Mouse (Mus musculus): Measurements from ENCODE around the gene Fibcd1. TPM values are rescaled to one million over a fixed set of nuclear protein-coding genes. Genes with fewer than 3 reads are reported as not detected.

Gene Fibcd1
- polyA plus RNA-seq, 1 experiment = not detected

- 74% methylated on average over 4 of the region's 4 CpGs for WGBS
- H3K4me1 ChIP-seq (ENCODE audit: control insufficient read depth, insufficient read depth, low read length) = no peaks in the 10 kb centered on the region; the same call in none of the 2 replicates
- H3K27ac ChIP-seq (ENCODE audit: control insufficient read depth, insufficient read depth, low read depth, low read length, poor library complexity) = no peak overlapping the region
- TF ChIP-seq POLR2A (IDR thresholded peaks at IDR 0.05; ENCODE audit: borderline replicate concordance, control insufficient read depth, low read depth, low read length) (no peak), CTCF (IDR thresholded peaks at IDR 0.05; ENCODE audit: control insufficient read depth, insufficient read depth, low read length) (no peak)
- H3K4me3 ChIP-seq (replicated peaks; ENCODE audit: control insufficient read depth, low read depth, low read length) = no peak overlapping the region
These were observed 32.2 kb downstream of the Fibcd1 start for GRCm38 (mm10) chr2:31813641-31814040.

DNA sequence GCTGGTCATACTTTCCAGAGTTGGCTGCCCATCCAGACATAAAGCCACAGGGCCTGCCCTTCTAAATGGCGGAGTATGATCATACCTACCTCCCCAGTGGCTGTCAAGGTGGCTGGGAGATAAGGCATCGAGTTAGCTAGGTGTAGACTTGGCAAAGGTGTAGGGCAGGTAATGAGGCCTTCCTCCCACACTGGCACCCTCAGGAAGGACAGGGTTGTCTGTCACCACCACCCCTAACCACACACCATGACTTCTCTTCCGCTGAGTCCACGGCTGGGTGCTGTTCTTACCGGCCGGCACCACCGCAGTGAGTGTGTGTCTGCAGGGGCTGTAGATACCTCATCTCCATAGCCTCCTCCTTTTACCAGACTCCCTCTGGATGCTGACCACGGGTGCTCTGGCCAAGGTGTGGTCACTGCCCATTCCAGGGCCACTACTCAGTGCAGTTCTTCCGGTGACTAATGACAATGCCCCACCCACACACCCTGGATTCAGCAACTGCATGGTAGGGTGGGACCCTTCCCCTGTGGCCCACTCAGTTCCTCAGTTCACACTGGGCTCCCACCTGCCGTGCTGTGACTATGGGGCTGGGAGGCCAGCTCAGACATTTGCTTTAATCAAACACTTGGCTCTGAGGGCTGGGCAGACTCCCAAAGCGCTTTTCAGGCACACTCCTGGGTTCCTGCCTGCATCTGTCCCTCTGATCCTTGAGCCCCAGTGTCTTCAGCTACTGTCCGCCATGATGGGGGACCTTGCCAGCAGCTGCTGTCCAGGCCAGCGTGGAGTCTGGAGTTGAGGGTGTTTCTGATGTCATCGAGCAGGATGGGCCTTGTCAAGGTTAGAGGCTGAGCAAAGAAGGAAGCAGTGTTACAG is 34.5 kb downstream of the Fibcd1 start:
- H3K27ac ChIP-seq (ENCODE audit: control insufficient read depth, insufficient read depth, low read depth, low read length, poor library complexity) = peak overlapping the region; percentile 8
- TF ChIP-seq POLR2A (IDR thresholded peaks at IDR 0.05; ENCODE audit: borderline replicate concordance, control insufficient read depth, low read depth, low read length) (no peak), CTCF (IDR thresholded peaks at IDR 0.05; ENCODE audit: control insufficient read depth, insufficient read depth, low read length) (no peak)
- no peaks in the 10 kb centered on the region; the same call in none of the 2 replicates for H3K4me1 ChIP-seq (ENCODE audit: control insufficient read depth, insufficient read depth, low read length)
- WGBS = 65% methylated on average over 14 of the region's 14 CpGs
- no peak overlapping the region for H3K4me3 ChIP-seq (replicated peaks; ENCODE audit: control insufficient read depth, low read depth, low read length)

DNA sequence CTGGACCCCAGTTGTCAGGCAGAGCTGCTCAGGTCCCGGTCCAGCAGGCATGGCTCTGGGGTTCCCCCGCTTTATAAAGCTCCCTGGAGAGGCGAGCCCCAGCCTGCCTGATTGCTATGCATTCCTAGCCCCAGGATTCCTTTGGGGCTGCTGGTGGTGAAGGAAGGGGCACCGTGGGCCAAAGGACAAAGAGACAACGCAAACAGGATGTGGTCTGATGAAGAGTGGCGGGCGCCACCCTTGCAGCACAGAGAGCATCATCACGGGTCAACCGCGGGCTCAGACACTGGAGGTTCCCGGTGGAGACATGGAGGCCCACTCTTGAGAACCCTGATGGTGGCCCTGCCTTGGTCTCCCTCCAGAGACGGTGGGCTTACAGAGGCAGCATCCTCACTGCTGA is 35.4 kb downstream of the Fibcd1 start, which contains the start of gene Qrfp:
Gene Qrfp, minus strand, starts transcription at position 137 of the 400 bp plus-strand sequence.
- WGBS = 22% methylated on average over 12 of the region's 12 CpGs
- Histone ChIP-seq H3K4me1 (ENCODE audit: control insufficient read depth, insufficient read depth, low read length) (no peaks in the 10 kb centered on the region; the same call in none of the 2 replicates), H3K27ac (ENCODE audit: control insufficient read depth, insufficient read depth, low read depth, low read length, poor library complexity) (peak within 1 kb of the TSS; percentile 43), H3K4me3 (replicated peaks; ENCODE audit: control insufficient read depth, low read depth, low read length) (peak within 1 kb of the TSS; percentile 34)
- no peak for TF ChIP-seq POLR2A (IDR thresholded peaks at IDR 0.05; ENCODE audit: borderline replicate concordance, control insufficient read depth, low read depth, low read length)

GRCm38 (mm10) chr2:31809358-31809740 is 36.5 kb downstream of the Fibcd1 start:
- H3K27ac ChIP-seq (ENCODE audit: control insufficient read depth, insufficient read depth, low read depth, low read length, poor library complexity) = no peak overlapping the region
- 4% methylated on average over 2 of the region's 2 CpGs for WGBS
- TF ChIP-seq CTCF (IDR thresholded peaks at IDR 0.05; ENCODE audit: control insufficient read depth, insufficient read depth, low read length) (no peak), POLR2A (IDR thresholded peaks at IDR 0.05; ENCODE audit: borderline replicate concordance, control insufficient read depth, low read depth, low read length) (no peak)
- no peaks in the 10 kb centered on the region; the same call in none of the 2 replicates for H3K4me1 ChIP-seq (ENCODE audit: control insufficient read depth, insufficient read depth, low read length)
- no peak overlapping the region for H3K4me3 ChIP-seq (replicated peaks; ENCODE audit: control insufficient read depth, low read depth, low read length)

DNA sequence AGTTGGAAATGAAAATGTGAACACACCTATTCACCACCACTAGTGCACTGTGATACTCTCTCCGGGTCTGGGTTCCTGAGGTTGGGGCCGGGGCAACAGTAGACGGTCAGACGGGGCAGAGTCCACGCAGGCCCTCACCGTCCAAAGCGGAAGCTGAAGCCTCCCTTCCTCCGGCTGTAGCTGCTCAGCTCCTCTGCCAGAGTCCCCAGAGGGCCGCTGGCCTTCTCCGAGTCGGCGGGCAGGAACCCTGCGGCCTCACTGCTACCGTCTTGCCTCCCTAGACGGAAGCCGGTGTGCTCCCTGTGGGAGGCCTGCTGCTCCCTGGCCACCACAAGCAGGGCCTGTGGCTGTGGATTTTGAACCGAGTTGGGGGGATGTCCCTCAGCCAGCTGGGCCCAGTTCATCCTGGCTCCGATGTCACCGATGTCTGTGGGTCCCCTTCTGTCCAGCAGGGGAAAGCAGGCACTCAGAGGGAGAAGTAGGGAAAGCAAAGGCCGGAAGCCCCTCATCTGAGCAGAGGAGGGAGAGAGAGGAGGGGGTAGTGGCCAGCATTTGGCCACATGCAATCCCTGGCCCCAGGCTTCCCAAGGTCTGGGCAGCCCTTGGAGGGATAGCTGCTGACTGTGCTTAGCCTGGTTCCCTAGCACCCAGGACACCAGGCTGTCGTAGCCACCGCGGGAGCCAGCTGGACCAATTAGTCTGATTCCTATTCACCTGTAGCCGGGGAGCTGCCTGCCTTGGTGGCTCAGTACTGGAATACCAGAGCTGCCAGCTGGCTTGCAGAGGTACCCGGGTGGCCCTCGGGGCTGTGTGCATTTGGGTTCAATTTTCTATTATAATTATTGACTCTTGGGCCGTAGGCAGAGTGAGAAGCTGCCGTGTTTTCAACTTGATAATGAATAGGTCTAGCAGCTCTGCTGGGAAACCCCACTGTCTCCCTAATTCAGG is 37.1 kb downstream of the Fibcd1 start:
- WGBS = 77% methylated on average over 28 of the region's 28 CpGs
- TF ChIP-seq POLR2A (IDR thresholded peaks at IDR 0.05; ENCODE audit: borderline replicate concordance, control insufficient read depth, low read depth, low read length) = no peak
- no peak for TF ChIP-seq CTCF (IDR thresholded peaks at IDR 0.05; ENCODE audit: control insufficient read depth, insufficient read depth, low read length)

DNA sequence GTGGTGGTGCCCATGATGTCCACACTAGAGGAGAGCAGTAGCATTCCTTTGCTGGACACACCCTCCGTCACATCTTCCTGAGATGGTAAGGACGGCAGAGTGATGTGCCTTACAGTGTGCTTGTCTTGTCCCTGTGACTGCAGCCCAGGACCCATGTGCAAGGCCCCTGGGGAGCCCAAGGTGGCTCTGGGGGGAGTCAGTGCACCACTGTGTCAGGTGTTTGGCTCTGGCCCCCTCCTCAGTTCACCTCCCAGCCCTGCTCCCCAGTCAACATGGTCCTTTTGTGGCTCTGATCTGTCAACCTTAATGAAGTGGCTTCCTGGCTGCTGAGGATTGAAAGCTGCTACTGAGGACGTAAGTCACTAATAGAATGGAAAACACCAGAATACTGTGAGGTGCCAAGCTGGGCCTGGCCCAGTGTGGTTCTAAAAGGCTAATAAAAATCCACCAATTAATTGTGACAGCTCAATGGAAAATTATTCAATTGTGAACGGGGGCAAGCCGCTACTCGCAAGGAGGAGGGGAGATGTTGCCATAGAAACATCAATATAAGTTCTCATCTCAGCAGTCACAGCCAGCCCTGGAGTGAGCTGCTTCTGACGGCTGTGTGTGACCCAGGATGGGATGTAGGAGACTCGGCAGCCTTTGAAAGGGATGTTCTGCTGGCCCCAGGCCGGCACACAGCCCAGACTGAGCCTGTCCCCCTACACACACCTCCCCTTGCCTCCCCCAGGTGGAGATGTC is 39.0 kb downstream of the Fibcd1 start:
- H3K27ac ChIP-seq (ENCODE audit: control insufficient read depth, insufficient read depth, low read depth, low read length, poor library complexity) = no peak overlapping the region
- TF ChIP-seq CTCF (IDR thresholded peaks at IDR 0.05; ENCODE audit: control insufficient read depth, insufficient read depth, low read length) (no peak), POLR2A (IDR thresholded peaks at IDR 0.05; ENCODE audit: borderline replicate concordance, control insufficient read depth, low read depth, low read length) (no peak)
- no peak overlapping the region for H3K4me3 ChIP-seq (replicated peaks; ENCODE audit: control insufficient read depth, low read depth, low read length)
- 77% methylated on average over 9 of the region's 9 CpGs for WGBS
- H3K4me1 ChIP-seq (ENCODE audit: control insufficient read depth, insufficient read depth, low read length) = no peaks in the 10 kb centered on the region; the same call in 1 of the 2 replicates

More for the DNA sequence above, 37.1 kb downstream of the Fibcd1 start:
- no peak overlapping the region for H3K27ac ChIP-seq (ENCODE audit: control insufficient read depth, insufficient read depth, low read depth, low read length, poor library complexity)
- no peak overlapping the region for H3K4me3 ChIP-seq (replicated peaks; ENCODE audit: control insufficient read depth, low read depth, low read length)
- H3K4me1 ChIP-seq (ENCODE audit: control insufficient read depth, insufficient read depth, low read length) = no peaks in the 10 kb centered on the region; the same call in 1 of the 2 replicates

- 87% methylated on average over 14 of the region's 14 CpGs for WGBS
- Histone ChIP-seq H3K4me1 (ENCODE audit: control insufficient read depth, insufficient read depth, low read length) (no peaks in the 10 kb centered on the region), H3K27ac (ENCODE audit: control insufficient read depth, insufficient read depth, low read depth, low read length, poor library complexity) (no peak overlapping the region), H3K4me3 (replicated peaks; ENCODE audit: control insufficient read depth, low read depth, low read length) (no peak overlapping the region)
- TF ChIP-seq CTCF (IDR thresholded peaks at IDR 0.05; ENCODE audit: control insufficient read depth, insufficient read depth, low read length) (no peak), POLR2A (IDR thresholded peaks at IDR 0.05; ENCODE audit: borderline replicate concordance, control insufficient read depth, low read depth, low read length) (no peak)
These were observed 42.3 kb downstream of the Fibcd1 start for GRCm38 (mm10) chr2:31803480-31803879.
